Mouse (Mus musculus) left cerebral cortex, postnatal 25 days (tissue): ENCODE data around the gene Cnksr1. TPM values are rescaled to one million over a fixed set of nuclear protein-coding genes. Genes with fewer than 3 reads are reported as not detected.

Experiments used
- DNase-seq, 2 experiments: peaks; one replicate each; pipeline ENCODE4 v3.0.0; 2022; ENCODE audit warnings: low spot score in 2 of 2, mixed read lengths in 1 of 2
- intact Hi-C: fragments of 180-260 bp; cut with DNase I; formaldehyde crosslinking; loops from one replicate; pipeline ENCODE4 v1.15.1; 2025
- total RNA-seq, 2 experiments: library from RNA; stranded (reverse); gene quantifications; 2 replicates each; pipeline ENCODE4 v1.2.3; 2021

Gene Cnksr1
- total RNA-seq, 2 experiments from 2014 or later: 0.23 to 0.46 TPM

DNA sequence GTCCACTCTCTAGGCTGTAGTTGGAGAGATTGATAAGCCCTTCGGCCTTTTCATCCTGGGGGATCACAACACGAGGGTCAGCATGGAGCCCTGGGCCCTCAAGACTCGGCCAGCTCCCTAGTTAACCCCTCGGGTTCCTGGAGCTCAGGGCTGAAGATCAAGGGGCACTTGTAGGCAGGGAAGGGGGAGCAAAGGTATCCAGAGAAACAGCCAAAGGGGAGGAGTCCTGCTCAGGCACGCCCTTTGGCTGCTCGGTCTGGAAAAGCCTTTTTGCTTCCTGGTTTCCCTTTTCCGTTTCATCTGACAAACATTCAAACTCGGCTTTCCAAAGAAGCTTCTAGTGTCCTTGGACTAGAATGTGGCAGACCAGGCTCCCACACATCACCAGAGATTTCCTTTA, 7.8 kb downstream of the Cnksr1 start:
- intact Hi-C loops: loop anchor here (5.0 to 10.0 kb wide), 3 partner anchors 33 to 446 kb away; no protein-coding TSS in a partner anchor
- DNase-seq: no peak

- intact Hi-C loops: no loop called here
- no peak for DNase-seq
Observed at GRCm38 (mm10) chr4:134227194-134227593, 11.0 kb downstream of the Cnksr1 start, which contains the start of gene Catsper4. Catsper4 (minus strand) TSS chr4:134227383.

DNA sequence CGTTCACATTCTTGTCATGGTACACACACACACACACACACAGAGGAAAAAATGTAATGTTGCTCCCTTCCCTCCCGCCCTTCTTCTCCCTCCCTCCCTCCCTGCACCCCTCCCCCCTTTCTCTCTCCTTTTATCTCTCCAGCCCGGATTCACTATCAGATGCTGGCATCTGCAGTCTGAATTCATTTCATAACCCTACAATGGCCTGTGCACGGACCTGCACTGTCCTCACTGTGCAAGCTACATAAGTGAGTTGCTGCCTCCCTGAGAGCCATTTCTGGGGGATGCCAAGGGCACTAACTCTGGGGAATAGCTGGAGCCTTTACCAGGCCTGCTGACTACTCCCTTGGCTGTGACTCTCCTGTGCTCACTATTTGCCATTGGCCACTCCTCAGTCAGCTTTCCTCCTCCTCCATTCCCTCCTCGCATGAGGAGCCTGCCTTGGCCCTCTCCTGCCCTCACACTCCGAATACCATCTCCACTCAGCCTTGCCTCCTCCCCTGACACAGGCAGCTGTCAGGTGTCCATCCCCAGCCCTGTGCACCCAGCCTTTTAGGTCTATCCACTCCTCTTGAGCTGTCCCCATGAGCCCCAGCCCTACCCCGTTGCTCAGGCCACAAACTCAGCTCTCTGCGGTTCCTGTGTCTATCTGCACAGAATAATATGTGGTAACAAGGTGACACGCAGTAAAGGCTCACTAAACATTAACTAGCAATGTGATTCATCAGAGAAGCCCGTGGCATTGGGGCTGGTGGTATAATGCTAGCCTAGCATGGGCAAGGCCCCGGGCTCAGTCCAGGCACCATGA, 15.2 kb downstream of the Cnksr1 start:
- intact Hi-C loops: no loop called here

DNA sequence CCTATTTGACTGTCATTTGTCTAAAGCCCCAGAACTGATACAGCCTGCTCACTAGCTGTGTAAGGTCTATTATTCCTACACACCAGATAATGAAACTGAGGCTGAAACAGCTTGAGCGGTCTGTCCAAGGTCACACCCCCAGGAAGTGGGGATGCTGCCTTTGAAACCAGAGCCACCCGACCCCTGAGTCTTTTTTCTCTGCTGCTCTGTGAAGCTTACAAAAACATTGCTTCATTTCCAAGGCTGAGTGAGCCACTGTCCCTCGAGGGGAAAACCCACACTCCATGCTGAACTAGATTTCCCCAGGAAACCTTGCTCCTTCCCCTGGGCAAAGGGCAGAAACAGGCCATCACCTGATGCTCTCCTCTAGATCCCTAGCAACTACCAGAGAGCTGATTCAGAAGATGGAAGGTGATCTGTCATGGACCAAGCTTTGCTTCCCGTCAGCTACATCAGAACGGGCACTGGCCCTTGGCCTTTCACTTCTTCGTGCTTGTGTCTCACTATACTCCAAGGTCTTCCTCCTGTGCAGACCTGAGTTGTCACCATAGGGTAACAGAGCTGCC, 31.6 kb downstream of the Cnksr1 start:
- intact Hi-C loops: no loop called here
- DNase-seq: no peak

More for the DNA sequence above, 15.2 kb downstream of the Cnksr1 start:
- no peak for DNase-seq

- DNase-seq: no peak
- intact Hi-C loops: no loop called here
Observed at GRCm38 (mm10) chr4:134203340-134203896, 34.8 kb downstream of the Cnksr1 start.

DNA sequence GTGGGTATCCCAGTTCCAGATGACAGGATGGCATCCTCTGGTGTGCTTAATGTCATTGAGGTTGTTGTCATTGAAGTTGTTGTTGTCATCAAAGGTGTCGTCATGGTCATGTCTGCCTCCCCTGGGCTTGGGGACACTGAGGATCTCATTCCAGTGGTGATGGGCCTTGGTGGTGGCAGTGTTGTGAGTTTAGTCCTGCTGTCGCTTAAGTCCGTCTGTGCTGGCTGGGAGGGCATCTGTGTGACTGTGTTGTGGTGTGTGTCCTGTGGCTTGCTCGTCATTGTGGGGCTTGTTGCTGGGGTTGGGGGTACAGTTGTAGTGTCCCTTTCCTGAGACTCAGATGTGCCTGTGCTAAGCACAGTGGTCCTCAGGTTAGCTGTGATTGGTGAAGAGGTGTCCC, 35.3 kb downstream of the Cnksr1 start, which contains the start of gene Gm7534:
Gene Gm7534 (minus strand): TSS at position 101 of the 400 bp plus-strand sequence.
- no peak for DNase-seq
- intact Hi-C loops: no loop called here

DNA sequence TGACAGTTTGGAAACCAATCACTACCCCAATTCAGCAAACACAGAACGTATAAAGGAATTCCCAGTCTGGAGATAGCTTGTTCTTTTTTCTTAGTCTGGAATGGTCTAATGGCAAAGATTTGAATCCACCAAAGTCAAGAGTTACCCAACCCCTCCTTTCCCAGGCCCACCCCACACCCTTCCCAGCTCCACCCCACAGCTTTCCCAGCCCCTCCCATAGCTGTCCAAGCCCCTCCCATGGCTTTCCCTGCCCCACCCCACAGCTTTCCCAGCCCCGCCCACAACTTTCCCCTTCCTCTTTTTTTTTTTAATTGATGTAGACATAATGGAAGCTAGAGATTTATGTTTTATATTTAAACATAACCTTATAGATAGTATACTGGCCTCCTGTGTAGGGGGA, 38.8 kb downstream of the Cnksr1 start:
- intact Hi-C loops: loop anchor here (5.0 kb wide), 1 partner anchor 33 kb away; no protein-coding TSS in a partner anchor
- DNase-seq: no peak

GRCm38 (mm10) chr4:134186268-134186667, 51.9 kb downstream of the Cnksr1 start:
- intact Hi-C loops: loop anchor here (2.0 kb wide), 1 partner anchor 59 kb away; the partner anchor contains the start of gene Zfp593
- no peak for DNase-seq

GRCm38 (mm10) chr4:134185569-134185968, 52.6 kb downstream of the Cnksr1 start:
- intact Hi-C loops: no loop called here
- no peak for DNase-seq

- no peak for DNase-seq
- intact Hi-C loops: no loop called here
Observed at GRCm38 (mm10) chr4:134183711-134184110, 54.5 kb downstream of the Cnksr1 start.

- intact Hi-C loops: no loop called here
Observed at GRCm38 (mm10) chr4:134181825-134182224, 56.4 kb downstream of the Cnksr1 start.

DNA sequence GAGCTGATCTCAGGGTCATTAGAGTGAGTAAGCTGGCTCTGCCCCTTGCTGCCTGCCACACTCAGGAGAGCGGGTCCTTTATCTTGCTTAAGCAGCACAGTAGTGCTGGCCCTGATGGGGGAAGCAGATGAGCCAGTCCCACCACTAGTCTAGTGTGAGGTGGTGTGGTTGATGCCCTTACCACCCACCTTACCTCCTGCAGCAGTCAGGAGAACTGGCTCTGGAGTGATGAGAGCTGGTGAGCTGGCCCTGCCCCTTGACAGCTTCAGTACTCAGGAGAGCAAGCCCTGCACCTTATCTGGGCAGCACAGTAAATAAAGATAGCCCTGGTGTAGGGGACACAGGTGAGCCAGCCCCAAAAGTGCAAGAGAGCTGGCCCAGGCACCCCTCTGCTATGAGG, 57.1 kb downstream of the Cnksr1 start:
- intact Hi-C loops: no loop called here
- DNase-seq: no peak

More at GRCm38 (mm10) chr4:134181825-134182224, 56.4 kb downstream of the Cnksr1 start:
- DNase-seq: no peak

Other genes with a start within 250 kb of the Cnksr1 start
- gene Dhdds, start 237.5 kb downstream of the Cnksr1 start, total RNA-seq: 10 to 100 TPM; 60.5 to 66.1 TPM
- not detected for gene Lin28a, start 219.6 kb downstream of the Cnksr1 start, total RNA-seq
- gene Zfp683, start 184.6 kb downstream of the Cnksr1 start, total RNA-seq: not detected
- gene Crybg2, start 177.6 kb downstream of the Cnksr1 start, total RNA-seq: 1 to 10 TPM; 1.8 to 2.7 TPM
- 1 to 10 TPM; 1.6 to 3.4 TPM for gene Cd52, start 143.3 kb downstream of the Cnksr1 start, total RNA-seq
- 10 to 100 TPM; 29.5 to 34.7 TPM for gene Ubxn11, start 135.8 kb downstream of the Cnksr1 start, total RNA-seq
- gene Sh3bgrl3, start 109.6 kb downstream of the Cnksr1 start, total RNA-seq: 100 to 1,000 TPM; 212 to 218 TPM
- 10 to 100 TPM; 12.2 to 13.6 TPM for gene Cep85, start 51.3 kb downstream of the Cnksr1 start, total RNA-seq
- not detected for gene Gm7534, start 35.4 kb downstream of the Cnksr1 start, total RNA-seq
- gene Catsper4, start 11.0 kb downstream of the Cnksr1 start, total RNA-seq: not detected
- not detected for gene E130218I03Rik, start 5.3 kb upstream of the Cnksr1 start, total RNA-seq
- 10 to 100 TPM; 10.3 to 10.5 TPM for gene Zfp593, start 7.2 kb upstream of the Cnksr1 start, total RNA-seq
- gene Gm30191, start 8.5 kb upstream of the Cnksr1 start, total RNA-seq: not detected
- 1 to 10 TPM; 4.0 TPM for gene Grrp1, start 15.7 kb upstream of the Cnksr1 start, total RNA-seq
- gene Pdik1l, start 49.5 kb upstream of the Cnksr1 start, total RNA-seq: 10 to 100 TPM; 18.6 to 19.8 TPM
- gene Trim63, start 76.7 kb upstream of the Cnksr1 start, total RNA-seq: under 1 TPM; 0.32 to 0.39 TPM
- gene Slc30a2, start 104.8 kb upstream of the Cnksr1 start, total RNA-seq: not detected
- 10 to 100 TPM; 49.2 to 52.5 TPM for gene Extl1, start 145.5 kb upstream of the Cnksr1 start, total RNA-seq
- gene Pafah2, start 157.9 kb upstream of the Cnksr1 start, total RNA-seq: 1 to 10 TPM; 5.3 to 9.1 TPM
- gene Stmn1, start 229.9 kb upstream of the Cnksr1 start, total RNA-seq: 1,000 to 10,000 TPM in 1 of 2 experiments, 100 to 1,000 TPM in 1; 940 to 1,084 TPM